Mouse (Mus musculus) MEL (cell line): ENCODE measurements around the gene Crb1.
A peak's percentile ranks its signal among the peaks of the same experiment; 100 is the strongest.

ENCODE experiments used
- CTCF ChIP-seq, 3 experiments: IDR thresholded peaks in 2 of 3; conservative IDR thresholded peaks in 1 of 3; 2 replicates each; pipeline ENCODE4 v1.5.1; 2011 to 2012; ENCODE audit warnings: low read length in 3 of 3, low read depth in 2 of 3, mild to moderate bottlenecking in 2 of 3, improper control_type of control experiment in 1 of 3, inconsistent platforms in 1 of 3, mixed read lengths in 1 of 3, moderate library complexity in 1 of 3; ENCODE audit not compliant: control insufficient read depth in 1 of 3, insufficient read depth in 1 of 3, poor library complexity in 1 of 3, severe bottlenecking in 1 of 3
- EP300 ChIP-seq, 2 experiments: IDR thresholded peaks; 2 replicates each; pipeline ENCODE4 v1.6.1; 2011; ENCODE audit warnings: improper control_type of control experiment in 2 of 2, low read length in 2 of 2, low read depth in 1 of 2, mild to moderate bottlenecking in 1 of 2
- ETS1 ChIP-seq: IDR thresholded peaks from 2 replicates; pipeline ENCODE4 v1.6.1; 2012; ENCODE audit warnings: low read depth, mild to moderate bottlenecking, inconsistent platforms, low read length, improper control_type of control experiment, moderate library complexity
- POLR2A ChIP-seq, 2 experiments: IDR thresholded peaks; 2 replicates each; pipeline ENCODE4 v1.6.1; 2011 to 2012; ENCODE audit warnings: low read length in 2 of 2, mild to moderate bottlenecking in 2 of 2, control low read depth in 1 of 2, improper control_type of control experiment in 1 of 2, low read depth in 1 of 2, moderate library complexity in 1 of 2; ENCODE audit not compliant: control insufficient read depth in 1 of 2, insufficient read depth in 1 of 2, poor library complexity in 1 of 2
- RAD21 ChIP-seq: IDR thresholded peaks from 2 replicates; pipeline ENCODE4 v1.6.1; 2011; ENCODE audit warnings: mild to moderate bottlenecking, low read depth, low read length, improper control_type of control experiment
- RCOR1 ChIP-seq: IDR thresholded peaks from 2 replicates; pipeline ENCODE4 v1.6.1; 2012; ENCODE audit warnings: low read depth, mild to moderate bottlenecking, inconsistent platforms, low read length, improper control_type of control experiment
- TAL1 ChIP-seq: IDR thresholded peaks from 2 replicates; pipeline ENCODE4 v1.6.1; 2012; ENCODE audit warnings: mild to moderate bottlenecking, inconsistent platforms, low read length, moderate library complexity, mixed read lengths
- UBTF ChIP-seq: IDR thresholded peaks from 2 replicates; pipeline ENCODE4 v1.6.1; 2012; ENCODE audit warnings: low read depth, mild to moderate bottlenecking, inconsistent platforms, low read length, improper control_type of control experiment, moderate library complexity, borderline replicate concordance; ENCODE audit not compliant: insufficient read depth
- ZNF384 ChIP-seq: IDR thresholded peaks from 2 replicates; pipeline ENCODE4 v1.6.1; 2012; ENCODE audit warnings: low read depth, mild to moderate bottlenecking, inconsistent platforms, low read length, improper control_type of control experiment

DNA sequence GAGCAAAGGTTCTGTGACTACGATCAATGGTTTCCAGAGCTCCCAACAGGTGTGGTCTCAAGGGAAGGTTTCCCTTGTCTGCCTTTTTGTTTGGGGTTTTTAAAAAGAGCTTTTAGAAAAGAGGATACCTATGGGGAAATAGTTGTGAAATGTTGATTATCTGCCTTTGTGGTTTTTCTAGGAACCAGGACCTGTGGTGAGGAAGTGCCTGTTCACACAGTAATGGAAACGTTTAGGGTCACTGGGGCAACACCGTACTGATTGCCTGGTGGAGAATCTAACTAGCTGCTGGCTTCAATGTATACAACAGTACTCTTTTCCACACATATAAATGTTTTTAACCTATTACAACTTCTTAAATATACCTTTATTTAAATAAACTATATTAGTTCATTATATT, 36.6 kb upstream of the Crb1 start:
- peak in 1 of 2 experiments; percentile 54; a peak in 3 of 4 replicates for TF ChIP-seq EP300 (IDR thresholded peaks at IDR 0.05; ENCODE audit: low read depth in 1 of 2, low read length in 2 of 2)
- no peak for TF ChIP-seq UBTF
- no peak for TF ChIP-seq ETS1
- no peak for TF ChIP-seq RAD21
- TF ChIP-seq TAL1, result no peak
- TF ChIP-seq POLR2A (IDR thresholded peaks at IDR 0.05; ENCODE audit: control insufficient read depth in 1 of 2, insufficient read depth in 1 of 2, low read depth in 1 of 2, low read length in 2 of 2, poor library complexity in 1 of 2), result no peak
- no peak for TF ChIP-seq ZNF384
- TF ChIP-seq CTCF (IDR thresholded peaks at IDR 0.05 in 2 of 3, conservative IDR thresholded peaks at IDR 0.05 in 1 of 3; ENCODE audit: control insufficient read depth in 1 of 3, insufficient read depth in 1 of 3, low read depth in 2 of 3, low read length in 3 of 3, poor library complexity in 1 of 3, severe bottlenecking in 1 of 3), result no peak
- no peak for TF ChIP-seq RCOR1
